Mouse (Mus musculus) MEL (cell line): ENCODE measurements around the gene Masp2. TPM values are rescaled to one million over a fixed set of nuclear protein-coding genes. Genes with fewer than 3 reads are reported as not detected.
A peak's percentile ranks its signal among the peaks of the same experiment; 100 is the strongest.

Experiments used
- DNase-seq: peaks from one replicate; pipeline ENCODE4 v3.0.0; 2011; ENCODE audit warnings: low read depth, low spot score
- H3K27ac ChIP-seq: 2 replicates; pipeline ENCODE4 v1.5.1; 2012; ENCODE audit warnings: low read depth, mild to moderate bottlenecking, control low read depth, low read length, moderate library complexity; ENCODE audit not compliant: control insufficient read depth
- H3K27me3 ChIP-seq, 2 experiments: fragments of 150-350 bp in 1 of 2; sonication (generic) in 1 of 2; 2 replicates each; pipeline ENCODE4 v1.6.1; 2012; ENCODE audit warnings: low read length in 2 of 2, mild to moderate bottlenecking in 2 of 2, improper control_type of control experiment in 1 of 2, moderate library complexity in 1 of 2; ENCODE audit not compliant: insufficient read depth in 2 of 2, control insufficient read depth in 1 of 2
- H3K36me3 ChIP-seq, 2 experiments: 2 replicates each; pipeline ENCODE4 v1.6.1; 2012 to 2014; ENCODE audit warnings: low read length in 2 of 2, improper control_type of control experiment in 1 of 2, inconsistent platforms in 1 of 2, mild to moderate bottlenecking in 1 of 2; ENCODE audit not compliant: insufficient read depth in 2 of 2, control insufficient read depth in 1 of 2
- H3K4me1 ChIP-seq, 2 experiments: fragments of 150-350 bp in 1 of 2; sonication (generic) in 1 of 2; 2 replicates each; pipeline ENCODE4 v1.6.1; 2012; ENCODE audit warnings: low read length in 2 of 2, improper control_type of control experiment in 1 of 2, mild to moderate bottlenecking in 1 of 2; ENCODE audit not compliant: insufficient read depth in 2 of 2, control insufficient read depth in 1 of 2
- H3K4me3 ChIP-seq, 2 experiments: fragments of 150-350 bp in 1 of 2; sonication (generic) in 1 of 2; 2 replicates each; pipeline ENCODE4 v1.5.1; 2012; ENCODE audit warnings: low read depth in 2 of 2, low read length in 2 of 2, mild to moderate bottlenecking in 2 of 2, moderate library complexity in 2 of 2, control low read depth in 1 of 2, improper control_type of control experiment in 1 of 2; ENCODE audit not compliant: control insufficient read depth in 1 of 2, insufficient read depth in 1 of 2
- H3K79me2 ChIP-seq: 2 replicates; pipeline ENCODE4 v1.6.1; 2012; ENCODE audit warnings: mild to moderate bottlenecking, low read length, moderate library complexity; ENCODE audit not compliant: control insufficient read depth, poor library complexity, insufficient read depth
- H3K9ac ChIP-seq: 2 replicates; pipeline ENCODE4 v1.6.1; 2012; ENCODE audit warnings: low read depth, mild to moderate bottlenecking, control low read depth, low read length, moderate library complexity; ENCODE audit not compliant: control insufficient read depth, poor library complexity, severe bottlenecking
- H3K9me3 ChIP-seq: fragments of 150-350 bp; sonication (generic); replicated peaks from 2 replicates; pipeline ENCODE4 v1.6.1; 2012; ENCODE audit warnings: mild to moderate bottlenecking, low read length, improper control_type of control experiment, moderate library complexity; ENCODE audit not compliant: insufficient read depth
- BHLHE40 ChIP-seq: IDR thresholded peaks from 2 replicates; pipeline ENCODE4 v1.6.1; 2012; ENCODE audit warnings: low read depth, mild to moderate bottlenecking, inconsistent platforms, low read length, improper control_type of control experiment, borderline replicate concordance
- CHD1 ChIP-seq: IDR thresholded peaks from 2 replicates; pipeline ENCODE4 v1.6.1; 2012; ENCODE audit warnings: low read depth, mild to moderate bottlenecking, inconsistent platforms, low read length, improper control_type of control experiment
- CHD2 ChIP-seq: IDR thresholded peaks from 2 replicates; pipeline ENCODE4 v1.6.1; 2011; ENCODE audit warnings: low read length, improper control_type of control experiment
- E2F4 ChIP-seq: IDR thresholded peaks from 2 replicates; pipeline ENCODE4 v1.6.1; 2011; ENCODE audit warnings: low read depth, low read length, improper control_type of control experiment, borderline replicate concordance
- ELF1 ChIP-seq: IDR thresholded peaks from 2 replicates; pipeline ENCODE4 v1.6.1; 2014; ENCODE audit warnings: low read depth, mild to moderate bottlenecking, inconsistent platforms, low read length, improper control_type of control experiment, moderate library complexity
- EP300 ChIP-seq, 2 experiments: IDR thresholded peaks; 2 replicates each; pipeline ENCODE4 v1.6.1; 2011; ENCODE audit warnings: improper control_type of control experiment in 2 of 2, low read length in 2 of 2, low read depth in 1 of 2, mild to moderate bottlenecking in 1 of 2
- GABPA ChIP-seq: IDR thresholded peaks from 2 replicates; pipeline ENCODE4 v1.6.1; 2012; ENCODE audit warnings: low read depth, mild to moderate bottlenecking, inconsistent platforms, low read length, improper control_type of control experiment, moderate library complexity
- HCFC1 ChIP-seq: IDR thresholded peaks from 2 replicates; pipeline ENCODE4 v1.6.1; 2012; ENCODE audit warnings: low read depth, mild to moderate bottlenecking, inconsistent platforms, low read length, improper control_type of control experiment, moderate library complexity
- KAT2A ChIP-seq: conservative IDR thresholded peaks from 2 replicates; pipeline ENCODE4 v1.6.1; 2012; ENCODE audit warnings: low read depth, low read length, improper control_type of control experiment, inconsistent platforms
- MAFK ChIP-seq: IDR thresholded peaks from 2 replicates; pipeline ENCODE4 v1.6.1; 2011; ENCODE audit warnings: low read depth, mild to moderate bottlenecking, low read length, improper control_type of control experiment, borderline replicate concordance
- MAX ChIP-seq: IDR thresholded peaks from 2 replicates; pipeline ENCODE4 v1.6.1; 2011; ENCODE audit warnings: low read length, improper control_type of control experiment
- MAZ ChIP-seq: IDR thresholded peaks from 2 replicates; pipeline ENCODE4 v1.6.1; 2012; ENCODE audit warnings: low read depth, mild to moderate bottlenecking, inconsistent platforms, low read length, improper control_type of control experiment
- MEF2A ChIP-seq: IDR thresholded peaks from 2 replicates; pipeline ENCODE4 v1.6.1; 2014; ENCODE audit warnings: low read depth, mild to moderate bottlenecking, inconsistent platforms, low read length, improper control_type of control experiment; ENCODE audit not compliant: poor library complexity, insufficient replicate concordance, severe bottlenecking; ENCODE audit errors: extremely low read depth
- MXI1 ChIP-seq: IDR thresholded peaks from 2 replicates; pipeline ENCODE4 v1.6.1; 2011; ENCODE audit warnings: mild to moderate bottlenecking, low read depth, low read length, improper control_type of control experiment
- MYB ChIP-seq: IDR thresholded peaks from 2 replicates; pipeline ENCODE4 v1.6.1; 2011; ENCODE audit warnings: mild to moderate bottlenecking, low read depth, low read length, improper control_type of control experiment
- NELFE ChIP-seq: IDR thresholded peaks from 2 replicates; pipeline ENCODE4 v1.6.1; 2011; ENCODE audit warnings: low read depth, low read length, improper control_type of control experiment
- NRF1 ChIP-seq: IDR thresholded peaks from 2 replicates; pipeline ENCODE4 v1.6.1; 2014; ENCODE audit warnings: low read depth, mild to moderate bottlenecking, inconsistent platforms, low read length, improper control_type of control experiment, moderate library complexity; ENCODE audit not compliant: poor library complexity, insufficient read depth, severe bottlenecking
- POLR2A ChIP-seq, 2 experiments: IDR thresholded peaks; 2 replicates each; pipeline ENCODE4 v1.6.1; 2011 to 2012; ENCODE audit warnings: low read length in 2 of 2, mild to moderate bottlenecking in 2 of 2, control low read depth in 1 of 2, improper control_type of control experiment in 1 of 2, low read depth in 1 of 2, moderate library complexity in 1 of 2; ENCODE audit not compliant: control insufficient read depth in 1 of 2, insufficient read depth in 1 of 2, poor library complexity in 1 of 2
- POLR2AphosphoS2 ChIP-seq: IDR thresholded peaks from 2 replicates; pipeline ENCODE4 v1.6.1; 2011; ENCODE audit warnings: low read length, improper control_type of control experiment
- POLR2AphosphoS5 ChIP-seq: IDR thresholded peaks from 2 replicates; pipeline ENCODE4 v1.6.1; 2012; ENCODE audit warnings: low read depth, borderline replicate concordance, mild to moderate bottlenecking, inconsistent platforms, low read length, moderate library complexity, mixed read lengths
- RAD21 ChIP-seq: IDR thresholded peaks from 2 replicates; pipeline ENCODE4 v1.6.1; 2011; ENCODE audit warnings: mild to moderate bottlenecking, low read depth, low read length, improper control_type of control experiment
- RCOR1 ChIP-seq: IDR thresholded peaks from 2 replicates; pipeline ENCODE4 v1.6.1; 2012; ENCODE audit warnings: low read depth, mild to moderate bottlenecking, inconsistent platforms, low read length, improper control_type of control experiment
- SIN3A ChIP-seq: IDR thresholded peaks from 2 replicates; pipeline ENCODE4 v1.6.1; 2012; ENCODE audit warnings: low read length, improper control_type of control experiment, inconsistent platforms
- TBP ChIP-seq: IDR thresholded peaks from 2 replicates; pipeline ENCODE4 v1.8.0; 2011; ENCODE audit warnings: low read depth, low read length, improper control_type of control experiment
- TCF12 ChIP-seq: IDR thresholded peaks from 2 replicates; pipeline ENCODE4 v1.6.1; 2014; ENCODE audit warnings: low read depth, mild to moderate bottlenecking, inconsistent platforms, low read length, improper control_type of control experiment, moderate library complexity
- USF1 ChIP-seq: IDR thresholded peaks from 2 replicates; pipeline ENCODE4 v1.6.1; 2014; ENCODE audit warnings: low read depth, mild to moderate bottlenecking, inconsistent platforms, low read length, improper control_type of control experiment, moderate library complexity
- USF2 ChIP-seq, 2 experiments: IDR thresholded peaks; 2 replicates each; pipeline ENCODE4 v1.6.1; 2011 to 2012; ENCODE audit warnings: improper control_type of control experiment in 2 of 2, low read length in 2 of 2, borderline replicate concordance in 1 of 2, inconsistent platforms in 1 of 2, low read depth in 1 of 2, mild to moderate bottlenecking in 1 of 2; ENCODE audit not compliant: insufficient read depth in 1 of 2
- ZMIZ1 ChIP-seq: IDR thresholded peaks from 2 replicates; pipeline ENCODE4 v1.6.1; 2012; ENCODE audit warnings: low read depth, mild to moderate bottlenecking, inconsistent platforms, low read length, improper control_type of control experiment, moderate library complexity
- ZNF384 ChIP-seq: IDR thresholded peaks from 2 replicates; pipeline ENCODE4 v1.6.1; 2012; ENCODE audit warnings: low read depth, mild to moderate bottlenecking, inconsistent platforms, low read length, improper control_type of control experiment
- polyA plus RNA-seq, 2 experiments: library from polyadenylated mRNA; stranded (reverse) in 1 of 2; unstranded in 1 of 2; fragments of >175 nt in 1 of 2; fragments of >200 nt in 1 of 2; gene quantifications; 2 replicates each; pipeline versions ENCODE4 v1.2.1 to v1.2.4; 2012; ENCODE audit warnings: low replicate concordance in 2 of 2, low read depth in 1 of 2; ENCODE audit not compliant: insufficient read length in 2 of 2, insufficient read depth in 1 of 2, missing spikeins in 1 of 2
- total RNA-seq: library from RNA; depleted of rRNA; stranded (reverse); fragments of 300-350 nt; gene quantifications from 2 replicates; pipeline ENCODE4 v1.2.3, GENCODE M21; 2012

Gene Masp2
- total and polyA plus RNA-seq, 3 experiments: 0.38 to 1.4 TPM; not detected in 1

DNA sequence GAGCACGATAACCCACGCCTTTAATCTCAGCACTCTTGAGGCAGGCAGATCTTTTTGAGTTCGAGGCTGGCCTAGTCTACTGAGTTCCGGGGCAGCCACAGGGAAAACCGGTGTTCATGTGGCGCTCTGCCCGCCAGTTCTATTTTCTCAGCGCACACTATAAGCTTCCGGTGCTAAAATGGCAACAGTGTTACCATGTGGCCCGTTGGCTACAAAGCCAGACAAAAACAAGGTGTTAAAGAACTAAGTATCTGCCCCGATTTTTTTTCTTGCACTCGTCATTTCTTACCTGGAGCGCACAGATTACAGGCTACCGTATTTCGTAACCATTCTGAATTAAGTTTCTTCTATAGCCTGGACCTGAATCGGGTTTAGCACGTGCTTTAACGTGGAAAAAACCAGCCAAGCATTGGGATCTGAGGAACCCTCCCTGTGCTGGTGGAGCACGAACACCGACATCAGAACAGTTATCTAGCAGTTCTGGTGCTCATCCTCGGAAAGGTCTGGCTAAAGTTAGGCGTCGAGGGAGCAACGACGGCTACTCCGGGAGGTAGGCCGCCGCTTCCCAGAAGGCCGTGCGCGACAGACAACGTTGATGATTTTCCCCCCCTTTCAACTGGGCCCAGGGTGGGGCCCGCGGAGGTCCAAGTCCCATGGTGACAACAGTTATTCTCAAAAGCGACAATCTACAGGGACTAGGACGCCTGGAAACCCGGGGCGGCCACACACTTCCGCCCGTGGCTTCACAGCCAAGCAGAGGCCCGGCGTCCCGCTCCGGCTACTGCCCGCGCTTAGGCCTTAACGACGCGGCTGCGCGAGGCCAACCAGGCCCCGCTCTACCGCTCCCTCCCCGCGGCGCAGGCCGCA lies 23.6 kb downstream of the Masp2 start (continued):
- no peak for TF ChIP-seq POLR2AphosphoS5

DNA sequence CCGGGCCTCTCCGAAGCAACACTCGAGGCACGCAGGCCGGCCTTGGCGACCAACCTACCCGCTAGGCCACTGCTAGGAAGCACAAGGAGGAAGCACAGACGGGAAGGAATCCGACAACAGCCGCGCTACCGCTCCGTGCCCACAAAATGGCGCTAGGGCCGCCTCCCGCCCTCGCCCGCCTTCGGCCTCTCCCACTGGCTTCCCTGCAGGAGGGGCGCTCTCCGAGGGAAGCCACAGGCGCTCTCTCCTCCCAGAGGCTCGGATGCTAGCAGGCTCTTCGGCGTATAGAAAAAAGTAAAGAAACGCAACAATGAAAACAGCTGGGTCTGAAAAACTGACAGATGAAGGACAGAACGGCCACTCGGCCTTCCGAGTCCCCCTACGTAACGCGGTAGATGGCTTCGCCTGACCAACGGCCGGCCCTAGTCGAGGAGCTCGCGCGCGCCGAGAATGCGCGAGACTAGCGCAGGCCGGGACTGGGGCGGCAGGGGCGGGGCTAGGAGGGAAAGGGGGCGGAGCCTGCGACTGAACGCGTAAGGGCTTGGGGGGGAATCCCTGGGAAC lies 24.4 kb downstream of the Masp2 start, which contains the start of gene Tardbp:
Gene Tardbp, minus strand, starts transcription at position 397 of the 563 bp plus-strand sequence.
- peak within 1 kb of the TSS; percentile 100 for H3K9ac ChIP-seq
- TF ChIP-seq MYB: peak; percentile 76
- peak; percentile 78; the same call in 1 of the 2 replicates for TF ChIP-seq MAZ
- no peak for TF ChIP-seq RCOR1
- no peak for TF ChIP-seq RAD21
- TF ChIP-seq EP300 (IDR thresholded peaks at IDR 0.05; ENCODE audit: low read depth in 1 of 2, low read length in 2 of 2): peak in 1 of 2 experiments; percentile 4; a peak in 1 of 4 replicates
- TF ChIP-seq POLR2AphosphoS2: peak; percentile 75; the same call in 1 of the 2 replicates
- peak; percentile 88 for TF ChIP-seq TBP
- no peak for TF ChIP-seq BHLHE40
- TF ChIP-seq CHD2: peak; percentile 90
- peak; percentile 84 for TF ChIP-seq ELF1
- peak; percentile 73 for TF ChIP-seq E2F4
- 0 out of 2 replicates have a peak, but pooled peaks have one; percentile 22 for TF ChIP-seq ZMIZ1
- peak; percentile 88 for TF ChIP-seq NELFE
- TF ChIP-seq POLR2AphosphoS5: peak; percentile 46; the same call in 1 of the 2 replicates
- peak; percentile 64; the same call in 1 of the 2 replicates for TF ChIP-seq KAT2A
- TF ChIP-seq HCFC1: peak; percentile 88
- TF ChIP-seq CHD1: peak; percentile 100
- no peak for TF ChIP-seq USF2 (IDR thresholded peaks at IDR 0.05; ENCODE audit: borderline replicate concordance in 1 of 2, insufficient read depth in 1 of 2, low read depth in 1 of 2, low read length in 2 of 2)
- peak; percentile 76 for TF ChIP-seq NRF1
- TF ChIP-seq MXI1: no peak
- peak; percentile 55 for TF ChIP-seq TCF12
- TF ChIP-seq USF1: no peak
- TF ChIP-seq POLR2A (IDR thresholded peaks at IDR 0.05; ENCODE audit: control insufficient read depth in 1 of 2, insufficient read depth in 1 of 2, low read depth in 1 of 2, low read length in 2 of 2, poor library complexity in 1 of 2): peak; percentile 61 to 75; a peak in 1 of 4 replicates
- TF ChIP-seq ZNF384: no peak
- TF ChIP-seq MAX: no peak
- TF ChIP-seq SIN3A: peak; percentile 85
- no peak for TF ChIP-seq MEF2A
- TF ChIP-seq GABPA: no peak
- no peak for TF ChIP-seq MAFK
- peaks cover 26 to 39% of the 10 kb centered on the region in 2 experiments for H3K36me3 ChIP-seq
- H3K79me2 ChIP-seq: peaks cover 43% of the 10 kb centered on the region
- no peaks in the 10 kb centered on the region for H3K27me3 ChIP-seq
- no peaks in the 10 kb centered on the region for H3K9me3 ChIP-seq
- H3K4me3 ChIP-seq: peak within 1 kb of the TSS; percentile 78 to 93
- H3K4me1 ChIP-seq: peaks cover 2 to 29% of the 10 kb centered on the region in 2 experiments
- peak within 1 kb of the TSS; percentile 89 for H3K27ac ChIP-seq
- DNase-seq: peak; percentile 97
